Mouse (Mus musculus) cerebellum, adult 2 months (tissue): ENCODE measurements at regions not wholly inside any gene's neighbourhood (a gene's known extent, or its start where the extent isn't known, plus 50 kb on each side); places are given as distances from the start of the nearest gene placed in this dataset.
"Not testable (repeated sequence)": the region's sequence is repeated elsewhere in the genome, so short reads cannot be mapped to it uniquely, and the experiment has no call there.

ENCODE experiments used
- DNase-seq, 2 experiments: peaks; one replicate each; pipeline ENCODE4 v3.0.0; 2021
- H3K27ac ChIP-seq: fragments of 200-500 bp; 2 replicates; pipeline ENCODE4 v1.5.1; 2012; ENCODE audit warnings: low read length, control low read depth, inconsistent platforms; ENCODE audit not compliant: insufficient read depth
- H3K27me3 ChIP-seq: fragments of 200-500 bp; 2 replicates; pipeline ENCODE4 v1.6.1; 2012; ENCODE audit warnings: inconsistent platforms, mild to moderate bottlenecking, low read length, moderate library complexity; ENCODE audit not compliant: control insufficient read depth, insufficient read depth
- H3K4me1 ChIP-seq: fragments of 200-500 bp; 2 replicates; pipeline ENCODE4 v1.6.1; 2011; ENCODE audit warnings: low read length; ENCODE audit not compliant: control insufficient read depth, insufficient read depth
- H3K4me3 ChIP-seq: fragments of 200-500 bp; replicated peaks from 2 replicates; pipeline ENCODE3; 2011; ENCODE audit warnings: mild to moderate bottlenecking, low read depth, low read length, control low read depth; ENCODE audit not compliant: insufficient read depth
- CTCF ChIP-seq: fragments of 200-500 bp; IDR thresholded peaks from 2 replicates; pipeline ENCODE4 v1.5.1; 2011; ENCODE audit warnings: low read depth, mild to moderate bottlenecking, control low read depth, low read length, moderate library complexity, borderline replicate concordance; ENCODE audit not compliant: insufficient read depth
- POLR2A ChIP-seq: fragments of 200-500 bp; IDR thresholded peaks from 2 replicates; pipeline ENCODE4 v1.6.1; 2011; ENCODE audit warnings: low read length, control low read depth, borderline replicate concordance; ENCODE audit not compliant: insufficient read depth
- WGBS: fragments of 180-500 bp; shearing (Covaris S2); methylation state at CpG from one replicate; pipeline ENCODE4 v1.1.7; 2018; 5-methylcytosine and 5-hydroxymethylcytosine counted together

GRCm38 (mm10) chr13:97479066-97479586, 238.2 kb downstream of the Enc1 start:
- Histone ChIP-seq H3K27me3 (no peaks in the 10 kb centered on the region; the same call in 1 of the 2 replicates), H3K27ac (no peak overlapping the region), H3K4me3 (no peak overlapping the region), H3K4me1 (no peaks in the 10 kb centered on the region)
- 88% methylated on average over 10 of the region's 10 CpGs for WGBS
- TF ChIP-seq POLR2A, result no peak
- DNase-seq, result no peak

GRCm38 (mm10) chr13:97473971-97474365, 233.1 kb downstream of the Enc1 start:
- TF ChIP-seq POLR2A (no peak), CTCF (no peak)
- H3K27ac ChIP-seq, result no peak overlapping the region
- DNase-seq, result no peak
- WGBS, result 69% methylated on average over 3 of the region's 3 CpGs
- H3K4me3 ChIP-seq, result no peak overlapping the region
- no peaks in the 10 kb centered on the region for H3K4me1 ChIP-seq
- H3K27me3 ChIP-seq, result no peaks in the 10 kb centered on the region

GRCm38 (mm10) chr13:97473256-97473970, 232.5 kb downstream of the Enc1 start:
- H3K27ac ChIP-seq, result no peak overlapping the region
- DNase-seq, result no peak
- no peaks in the 10 kb centered on the region for H3K4me1 ChIP-seq
- 85% methylated on average over 7 of the region's 7 CpGs for WGBS
- TF ChIP-seq CTCF (no peak), POLR2A (no peak)
- H3K4me3 ChIP-seq, result no peak overlapping the region
- H3K27me3 ChIP-seq, result no peaks in the 10 kb centered on the region

- Histone ChIP-seq H3K27me3 (no peaks in the 10 kb centered on the region), H3K4me3 (no peak overlapping the region), H3K27ac (no peak overlapping the region), H3K4me1 (no peaks in the 10 kb centered on the region)
- WGBS, result 60% methylated on average over 10 of the region's 10 CpGs
- TF ChIP-seq CTCF (no peak), POLR2A (no peak)
- no peak for DNase-seq
These were observed 229.1 kb downstream of the Enc1 start for GRCm38 (mm10) chr13:97469999-97470398.

- 41% methylated on average over 10 of the region's 10 CpGs for WGBS
- Histone ChIP-seq H3K4me1 (no peaks in the 10 kb centered on the region), H3K27ac (no peak overlapping the region), H3K27me3 (no peaks in the 10 kb centered on the region), H3K4me3 (no peak overlapping the region)
- DNase-seq, result no peak
- TF ChIP-seq CTCF (no peak), POLR2A (no peak)
These were observed 228.1 kb downstream of the Enc1 start for GRCm38 (mm10) chr13:97468874-97469593.

- 93% methylated on average over 1 of the region's 1 CpGs for WGBS
- H3K4me3 ChIP-seq, H3K4me1 ChIP-seq, DNase-seq, H3K27ac ChIP-seq, H3K27me3 ChIP-seq: not testable (repeated sequence)
These were observed 225.7 kb downstream of the Enc1 start for GRCm38 (mm10) chr13:97466585-97466984.

GRCm38 (mm10) chr13:97463798-97464197, 222.9 kb downstream of the Enc1 start:
- TF ChIP-seq CTCF, result no peak
- TF ChIP-seq POLR2A, result no peak
- no peaks in the 10 kb centered on the region for H3K27me3 ChIP-seq
- no peak for DNase-seq
- WGBS, result 92% methylated on average over 8 of the region's 8 CpGs
- no peak overlapping the region for H3K27ac ChIP-seq
- no peak overlapping the region for H3K4me3 ChIP-seq
- no peaks in the 10 kb centered on the region for H3K4me1 ChIP-seq

- Histone ChIP-seq H3K4me1 (no peaks in the 10 kb centered on the region), H3K27me3 (no peaks in the 10 kb centered on the region), H3K4me3 (no peak overlapping the region), H3K27ac (no peak overlapping the region)
- TF ChIP-seq POLR2A, result no peak
- no peak for TF ChIP-seq CTCF
- 89% methylated on average over 2 of the region's 2 CpGs for WGBS
- DNase-seq, result no peak
These were observed 222.0 kb downstream of the Enc1 start for GRCm38 (mm10) chr13:97462884-97463235.
